Mouse (Mus musculus) ES-E14 (cell line): ENCODE data around the gene Antxr1. TPM values are rescaled to one million over a fixed set of nuclear protein-coding genes. Genes with fewer than 3 reads are reported as not detected.
"Not testable (repeated sequence)": the region's sequence is repeated elsewhere in the genome, so short reads cannot be mapped to it uniquely, and the experiment has no call there.

Experiments
- DNase-seq: peaks from one replicate; pipeline ENCODE4 v3.0.0-alpha.2; 2013; ENCODE audit warnings: low read depth, low spot score
- H3K27ac ChIP-seq: 2 replicates; pipeline ENCODE4 v1.5.1; 2012; ENCODE audit warnings: low read depth, mild to moderate bottlenecking, low read length, moderate library complexity, mixed read lengths; ENCODE audit not compliant: poor library complexity, insufficient read depth, severe bottlenecking
- H3K36me3 ChIP-seq: 2 replicates; pipeline ENCODE4 v1.6.1; 2012; ENCODE audit warnings: mild to moderate bottlenecking, low read length, moderate library complexity, mixed read lengths; ENCODE audit not compliant: control insufficient read depth, poor library complexity, insufficient read depth, severe bottlenecking
- H3K4me1 ChIP-seq, 2 experiments: fragments of 150-350 bp in 1 of 2; sonication (generic) in 1 of 2; 2 replicates each; pipeline ENCODE4 v1.6.1; 2012; ENCODE audit warnings: low read length in 2 of 2, mild to moderate bottlenecking in 1 of 2, mixed read lengths in 1 of 2; ENCODE audit not compliant: control insufficient read depth in 2 of 2, insufficient read depth in 2 of 2, poor library complexity in 1 of 2
- H3K4me3 ChIP-seq, 2 experiments: fragments of 150-350 bp in 1 of 2; sonication (generic) in 1 of 2; 2 replicates each; pipeline ENCODE4 v1.5.1; 2012; ENCODE audit warnings: low read length in 2 of 2, low read depth in 1 of 2, mild to moderate bottlenecking in 1 of 2, mixed read lengths in 1 of 2; ENCODE audit not compliant: insufficient read depth in 1 of 2, poor library complexity in 1 of 2, severe bottlenecking in 1 of 2
- H3K9ac ChIP-seq: 2 replicates; pipeline ENCODE4 v1.6.1; 2012; ENCODE audit warnings: low read depth, mild to moderate bottlenecking, low read length, mixed read lengths; ENCODE audit not compliant: poor library complexity, insufficient read depth, severe bottlenecking
- H3K9me3 ChIP-seq: fragments of 150-350 bp; sonication (generic); 2 replicates; pipeline ENCODE4 v1.6.1; 2012; ENCODE audit warnings: low read depth, mild to moderate bottlenecking, low read length; ENCODE audit not compliant: control insufficient read depth, insufficient read depth
- CHD2 ChIP-seq: IDR thresholded peaks from 2 replicates; pipeline ENCODE4 v1.6.1; 2014; ENCODE audit warnings: mild to moderate bottlenecking, low read depth, low read length, inconsistent platforms
- HCFC1 ChIP-seq: IDR thresholded peaks from 2 replicates; pipeline ENCODE4 v1.6.1; 2012; ENCODE audit warnings: low read length, inconsistent platforms, borderline replicate concordance; ENCODE audit not compliant: insufficient read depth
- MAFK ChIP-seq: IDR thresholded peaks from 2 replicates; pipeline ENCODE4 v1.6.1; 2014; ENCODE audit warnings: mild to moderate bottlenecking, low read depth, low read length, inconsistent platforms; ENCODE audit not compliant: insufficient read depth
- ZC3H11A ChIP-seq: IDR thresholded peaks from 2 replicates; pipeline ENCODE4 v1.6.1; 2012; ENCODE audit warnings: low read depth, mild to moderate bottlenecking, inconsistent platforms, low read length, borderline replicate concordance
- ZNF384 ChIP-seq: IDR thresholded peaks from 2 replicates; pipeline ENCODE4 v1.6.1; 2012; ENCODE audit warnings: low read depth, low read length, inconsistent platforms
- in situ Hi-C, 2 experiments: fragments of 600-800 bp; cut with MboI; formaldehyde crosslinking; loops; one replicate each; pipeline ENCODE4 v1.15.1; 2025; ENCODE audit warnings: low sequenced_read_pairs in 2 of 2, inconsistent platforms in 1 of 2; ENCODE audit not compliant: unreplicated experiment in 2 of 2
- total RNA-seq: library from RNA; depleted of rRNA; stranded (reverse); fragments of 300-350 nt; gene quantifications from 2 replicates; pipeline ENCODE4 v1.2.3, GENCODE M21; 2012

Gene Antxr1
- total RNA-seq, 1 experiment: 2.5 TPM

DNA sequence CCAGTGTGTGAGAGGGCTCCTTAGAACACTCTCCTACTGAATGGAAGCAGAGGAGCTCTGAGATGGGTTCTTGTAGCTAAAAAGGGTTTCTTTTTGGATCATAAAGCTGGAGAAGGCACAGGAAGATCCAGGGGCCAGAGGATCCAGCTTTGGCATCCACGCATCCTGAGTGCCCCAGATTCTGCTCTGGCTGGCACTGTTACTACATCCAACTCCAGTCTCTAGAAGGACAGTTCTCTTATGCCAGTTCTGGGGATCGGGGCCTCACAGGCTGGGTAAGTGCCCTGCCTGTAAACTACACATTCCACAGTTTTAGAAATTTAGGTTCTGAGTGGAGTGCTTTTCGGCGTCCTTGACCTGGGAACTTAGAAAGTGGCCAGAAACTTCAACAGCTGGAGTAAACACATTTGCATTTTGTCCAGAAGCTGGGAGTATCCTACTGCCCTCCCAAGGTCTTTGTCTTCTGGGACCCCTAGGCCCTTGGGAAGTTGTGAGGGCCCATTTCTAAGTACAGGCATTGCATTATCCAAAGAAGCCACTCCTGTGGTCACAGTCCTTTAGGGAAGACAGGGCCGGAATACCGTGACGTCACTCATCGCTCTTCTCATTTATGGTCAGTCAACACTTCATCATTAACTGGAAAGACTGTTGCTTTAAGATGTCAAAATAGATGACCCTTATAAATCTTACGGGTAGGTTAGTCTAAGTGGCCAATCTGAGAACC is 235.2 kb downstream of the Antxr1 start:
- H3K9me3 ChIP-seq: no peaks in the 10 kb centered on the region
- TF ChIP-seq ZNF384 (no peak), ZC3H11A (no peak), HCFC1 (no peak), MAFK (no peak), CHD2 (no peak)
- peaks cover 0 to 3% of the 10 kb centered on the region in 2 experiments; a peak in 1 of 4 replicates for H3K4me1 ChIP-seq
- no peak overlapping the region for H3K27ac ChIP-seq
- H3K9ac ChIP-seq: no peak overlapping the region; the same call in 1 of the 2 replicates
- H3K36me3 ChIP-seq: no peaks in the 10 kb centered on the region
- in situ Hi-C loops: loop anchor here (25.0 kb wide), 1 partner anchor 212 kb away; no protein-coding TSS in a partner anchor
- no peak for DNase-seq
- H3K4me3 ChIP-seq: no peak overlapping the region

DNA sequence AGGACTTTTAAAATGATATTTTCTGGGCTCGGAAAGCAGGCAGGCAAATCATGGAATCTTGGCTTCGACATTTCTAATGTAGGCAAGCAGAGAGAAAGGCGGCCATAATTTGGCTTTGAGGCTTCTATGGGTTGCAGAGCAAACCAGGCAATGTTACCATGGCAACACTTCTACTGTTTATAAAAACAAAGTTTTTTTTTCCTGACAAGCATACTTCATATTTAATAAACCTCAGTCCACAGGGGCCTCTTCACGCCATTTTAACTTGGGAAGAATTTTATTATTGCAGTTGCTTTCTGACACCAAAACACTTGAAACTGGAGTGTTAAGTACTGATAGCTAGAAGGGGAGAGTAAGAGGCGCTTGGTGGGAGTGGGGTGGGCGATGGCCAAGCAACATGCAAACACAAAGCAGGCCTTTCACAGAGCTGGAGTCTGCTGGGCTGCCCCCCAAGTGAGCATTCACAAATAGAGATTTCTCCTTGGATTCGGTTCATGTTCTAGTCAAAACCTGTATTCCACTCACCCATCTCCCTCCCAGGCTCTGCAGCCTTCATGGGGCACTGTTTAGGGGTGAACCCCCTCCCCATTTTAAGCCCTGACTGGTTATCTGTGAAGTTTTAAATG is 235.8 kb downstream of the Antxr1 start:
- no peaks in the 10 kb centered on the region for H3K36me3 ChIP-seq
- H3K9me3 ChIP-seq: no peaks in the 10 kb centered on the region
- H3K27ac ChIP-seq: no peak overlapping the region
- in situ Hi-C loops: loop anchor here (25.0 kb wide), 1 partner anchor 213 kb away; no protein-coding TSS in a partner anchor
- TF ChIP-seq MAFK: no peak
- no peak for TF ChIP-seq HCFC1
- no peak for TF ChIP-seq ZNF384
- TF ChIP-seq CHD2: no peak
- TF ChIP-seq ZC3H11A: no peak
- H3K4me1 ChIP-seq: peaks cover 0 to 3% of the 10 kb centered on the region in 2 experiments; a peak in 1 of 4 replicates
- no peak for DNase-seq
- H3K4me3 ChIP-seq: no peak overlapping the region
- no peak overlapping the region for H3K9ac ChIP-seq

GRCm38 (mm10) chr6:87099261-87099660 is 236.4 kb downstream of the Antxr1 start:
- H3K9ac ChIP-seq: no peak overlapping the region
- TF ChIP-seq HCFC1: no peak
- TF ChIP-seq MAFK: no peak
- TF ChIP-seq ZC3H11A: no peak
- TF ChIP-seq CHD2: no peak
- TF ChIP-seq ZNF384: no peak
- H3K27ac ChIP-seq: no peak overlapping the region
- H3K9me3 ChIP-seq: no peaks in the 10 kb centered on the region
- DNase-seq: no peak
- H3K4me1 ChIP-seq: peaks cover 0 to 3% of the 10 kb centered on the region in 2 experiments; a peak in 1 of 4 replicates
- in situ Hi-C loops: no loop called here
- H3K4me3 ChIP-seq: no peak overlapping the region
- no peaks in the 10 kb centered on the region for H3K36me3 ChIP-seq

- H3K36me3 ChIP-seq, H3K27ac ChIP-seq, H3K9ac ChIP-seq, H3K4me1 ChIP-seq, H3K4me3 ChIP-seq, DNase-seq, in situ Hi-C loops, H3K9me3 ChIP-seq: not testable (repeated sequence)
Observed at GRCm38 (mm10) chr6:87093631-87094030, 242.0 kb downstream of the Antxr1 start.

GRCm38 (mm10) chr6:87092476-87092875 is 243.1 kb downstream of the Antxr1 start:
- H3K4me3 ChIP-seq: no peak overlapping the region
- H3K4me1 ChIP-seq: no peaks in the 10 kb centered on the region
- no peak overlapping the region for H3K9ac ChIP-seq
- DNase-seq: no peak
- no peak for TF ChIP-seq ZNF384
- TF ChIP-seq HCFC1: no peak
- TF ChIP-seq MAFK: no peak
- TF ChIP-seq CHD2: no peak
- TF ChIP-seq ZC3H11A: no peak
- in situ Hi-C loops: no loop called here
- peaks cover 5% of the 10 kb centered on the region for H3K36me3 ChIP-seq
- H3K27ac ChIP-seq: no peak overlapping the region
- no peaks in the 10 kb centered on the region for H3K9me3 ChIP-seq
